Mouse (Mus musculus) c-Kit-negative CD71-positive TER-119-positive erythroid progenitor cells, embryonic 14.5 days (primary cell): Measurements from ENCODE around the gene Tusc1.
A peak's percentile ranks its signal among the peaks of the same experiment; 100 is the strongest.

Experiments
- DNase-seq: peaks from one replicate; pipeline ENCODE4 v3.0.0-alpha.2; 2013; ENCODE audit warnings: low read depth, low spot score

Tusc1 gene

GRCm38 (mm10) chr4:93335118-93336003 lies at the start of gene Tusc1:
TSS of gene Tusc1 (minus strand) at chr4:93335511.
- DNase-seq = peak; percentile 66

- DNase-seq = no peak
These were observed 17.6 kb upstream of the Tusc1 start for GRCm38 (mm10) chr4:93352930-93353329.

DNA sequence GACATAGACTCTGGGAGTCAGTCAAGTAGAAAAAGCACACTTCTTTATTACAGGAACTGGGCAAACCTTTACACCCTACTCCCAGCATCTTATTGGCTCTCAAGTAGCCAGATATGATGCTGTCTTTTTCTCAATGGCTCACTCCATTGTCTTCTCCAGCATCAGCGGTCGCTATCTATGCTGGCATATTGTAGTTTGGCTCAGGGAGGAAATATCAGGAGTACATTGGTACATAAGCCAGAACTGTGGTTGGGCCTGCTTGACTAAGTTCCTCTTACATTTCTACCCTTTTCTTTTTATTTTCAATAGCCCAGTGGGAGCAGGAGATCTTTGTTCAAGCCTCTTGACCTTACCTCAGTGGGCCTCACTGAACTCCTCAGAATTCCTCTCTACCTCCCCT lies 9.0 kb upstream of the Tusc1 start:
- DNase-seq = no peak

- no peak for DNase-seq
These were observed 6.3 kb upstream of the Tusc1 start for GRCm38 (mm10) chr4:93341568-93341967.

DNA sequence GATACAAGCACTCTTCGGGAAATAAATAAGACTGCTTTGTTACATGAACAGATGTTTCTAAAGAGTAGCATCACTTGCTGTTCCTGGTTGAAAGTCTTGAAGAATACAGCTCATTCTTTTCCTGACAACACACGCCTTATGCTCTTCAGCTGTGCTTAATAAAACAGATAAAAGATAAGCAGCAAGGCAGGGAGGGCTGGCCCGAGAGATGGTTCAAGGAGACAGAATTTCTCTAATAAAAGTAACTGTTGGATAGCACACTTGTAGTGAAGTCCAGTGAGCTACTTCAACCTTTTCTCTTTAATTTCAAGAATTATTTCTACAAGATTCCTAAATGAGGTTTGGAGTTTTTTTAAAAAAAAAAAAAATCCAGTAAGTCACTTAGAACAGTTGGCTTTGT lies 2.7 kb upstream of the Tusc1 start:
- no peak for DNase-seq

DNA sequence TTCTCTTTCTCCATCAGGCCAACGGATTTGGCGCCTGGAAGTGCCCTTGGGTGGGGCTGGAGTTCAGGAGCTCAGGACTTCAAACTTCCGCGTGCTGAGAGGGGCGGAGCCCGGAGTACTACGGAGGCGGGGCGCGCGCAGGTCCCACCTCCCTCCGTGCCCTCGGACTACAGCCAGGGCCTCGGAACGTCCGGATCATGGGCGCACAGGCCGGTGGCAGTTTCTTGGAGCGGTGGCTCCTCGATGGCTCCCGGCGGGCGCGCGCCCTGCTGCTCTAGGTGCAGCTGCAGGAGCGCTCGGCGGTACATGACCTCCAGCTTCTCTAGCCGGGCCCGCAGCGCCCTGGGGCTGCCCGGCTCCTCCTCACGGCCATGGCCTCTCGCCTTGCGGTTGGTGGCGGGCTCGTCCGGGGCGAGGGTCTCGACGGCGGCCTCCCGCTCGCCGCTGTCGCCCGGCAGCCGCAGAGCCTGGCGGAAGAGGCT lies 634 bp downstream of the Tusc1 start:
- DNase-seq = peak; percentile 80

- no peak for DNase-seq
These were observed 27.8 kb downstream of the Tusc1 start for GRCm38 (mm10) chr4:93307486-93307885.

- DNase-seq = no peak
These were observed 49.2 kb downstream of the Tusc1 start for GRCm38 (mm10) chr4:93286065-93286464.
